Mouse (Mus musculus) neural tube, embryonic 15.5 days (tissue): Measurements from ENCODE around the gene Prkcb. TPM values are rescaled to one million over a fixed set of nuclear protein-coding genes. Genes with fewer than 3 reads are reported as not detected.

Experiments
- ATAC-seq: fragments of 200-750 bp; cut with Nextera tagmentation; 2 replicates; pipeline ENCODE4 v1.8.0; 2017; ENCODE audit warnings: mild to moderate bottlenecking, moderate TSS enrichment, moderate library complexity; ENCODE audit not compliant: low FRiP score
- H3K27ac ChIP-seq: fragments of 300-500 bp; sonication (generic); replicated peaks from 2 replicates; pipeline ENCODE4 v1.5.1; 2015; ENCODE audit warnings: mild to moderate bottlenecking, inconsistent platforms
- H3K27me3 ChIP-seq: fragments of 300-500 bp; sonication (generic); replicated peaks from 2 replicates; pipeline ENCODE4 v1.6.1; 2015; ENCODE audit warnings: inconsistent platforms
- H3K36me3 ChIP-seq: fragments of 300-500 bp; sonication (generic); 2 replicates; pipeline ENCODE4 v1.6.1; 2015; ENCODE audit warnings: inconsistent platforms
- H3K4me1 ChIP-seq: fragments of 300-500 bp; sonication (generic); 2 replicates; pipeline ENCODE4 v1.6.1; 2015; ENCODE audit warnings: inconsistent platforms
- H3K4me2 ChIP-seq: fragments of 300-500 bp; sonication (generic); 2 replicates; pipeline ENCODE4 v1.6.1; 2015; ENCODE audit warnings: inconsistent platforms, mild to moderate bottlenecking, moderate library complexity
- H3K4me3 ChIP-seq: fragments of 300-500 bp; sonication (generic); replicated peaks from 2 replicates; pipeline ENCODE4 v1.5.1; 2015; ENCODE audit warnings: mild to moderate bottlenecking, inconsistent platforms
- H3K9ac ChIP-seq: fragments of 300-500 bp; sonication (generic); replicated peaks from 2 replicates; pipeline ENCODE4 v1.6.1; 2015; ENCODE audit warnings: mild to moderate bottlenecking, inconsistent platforms
- H3K9me3 ChIP-seq: fragments of 300-500 bp; sonication (generic); replicated peaks from 2 replicates; pipeline ENCODE4 v1.6.1; 2016; ENCODE audit warnings: inconsistent platforms
- WGBS: fragments of 180-500 bp; shearing (Covaris S2); methylation state at CpG from one replicate; pipeline ENCODE4 v1.1.7; 2015; ENCODE audit warnings: mixed read lengths; 5-methylcytosine and 5-hydroxymethylcytosine counted together
- polyA plus RNA-seq: library from polyadenylated mRNA; unstranded; fragments of >200 nt; fragmentation: Nextera tagmentation; extraction: Ambion mirVana; gene quantifications from 2 replicates; pipeline ENCODE4 v1.2.1, GENCODE M21; 2015

Gene Prkcb
- polyA plus RNA-seq, 1 experiment from 2014 or later = 150 TPM

DNA sequence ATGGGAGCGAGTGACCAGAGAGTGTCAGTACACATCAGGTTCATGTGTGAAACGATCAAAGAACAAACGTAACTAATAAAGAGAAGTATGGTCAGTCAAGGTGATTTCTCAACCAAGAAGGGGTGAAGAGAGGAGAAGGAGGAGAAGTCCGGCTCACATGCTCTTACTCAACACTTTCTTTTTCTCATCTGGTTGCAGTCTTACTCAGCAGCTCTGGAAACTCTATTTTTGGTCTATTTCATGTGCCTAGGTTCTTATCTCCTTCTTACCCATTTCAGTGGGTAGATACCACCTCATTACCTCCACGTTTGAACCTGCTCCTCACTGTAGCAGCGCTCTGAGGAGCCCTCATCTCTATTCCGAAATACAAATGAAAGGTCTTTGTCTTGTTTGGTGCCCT lies 31.8 kb upstream of the Prkcb start:
- Histone ChIP-seq H3K4me2 (no peak overlapping the region), H3K4me1 (no peaks in the 10 kb centered on the region), H3K9me3 (no peaks in the 10 kb centered on the region), H3K27ac (no peak overlapping the region), H3K36me3 (no peaks in the 10 kb centered on the region), H3K9ac (no peak overlapping the region), H3K4me3 (no peak overlapping the region), H3K27me3 (no peaks in the 10 kb centered on the region)
- ATAC-seq = no peak
- 85% methylated on average over 7 of the region's 7 CpGs for WGBS

DNA sequence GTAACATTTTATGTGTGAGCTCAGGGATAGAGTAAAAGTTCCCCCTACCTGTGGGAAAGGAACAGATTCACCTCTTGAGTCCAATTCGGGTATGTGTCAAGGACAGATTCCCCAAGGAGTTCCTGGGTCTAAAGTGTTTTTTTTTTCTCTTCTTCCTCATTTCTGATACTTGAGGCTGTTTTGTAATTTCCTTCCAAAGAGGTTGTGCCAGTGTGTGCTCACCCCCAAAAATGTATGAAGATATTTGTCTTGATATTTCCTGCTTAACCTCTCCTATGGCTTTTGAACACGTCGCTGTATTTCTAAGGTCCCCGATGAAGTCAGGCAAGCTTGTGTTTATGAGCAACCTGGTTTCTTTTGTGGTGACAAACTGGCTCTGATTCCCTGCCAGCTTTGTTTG lies 30.0 kb upstream of the Prkcb start:
- H3K4me2 ChIP-seq = no peak overlapping the region
- 87% methylated on average over 4 of the region's 4 CpGs for WGBS

DNA sequence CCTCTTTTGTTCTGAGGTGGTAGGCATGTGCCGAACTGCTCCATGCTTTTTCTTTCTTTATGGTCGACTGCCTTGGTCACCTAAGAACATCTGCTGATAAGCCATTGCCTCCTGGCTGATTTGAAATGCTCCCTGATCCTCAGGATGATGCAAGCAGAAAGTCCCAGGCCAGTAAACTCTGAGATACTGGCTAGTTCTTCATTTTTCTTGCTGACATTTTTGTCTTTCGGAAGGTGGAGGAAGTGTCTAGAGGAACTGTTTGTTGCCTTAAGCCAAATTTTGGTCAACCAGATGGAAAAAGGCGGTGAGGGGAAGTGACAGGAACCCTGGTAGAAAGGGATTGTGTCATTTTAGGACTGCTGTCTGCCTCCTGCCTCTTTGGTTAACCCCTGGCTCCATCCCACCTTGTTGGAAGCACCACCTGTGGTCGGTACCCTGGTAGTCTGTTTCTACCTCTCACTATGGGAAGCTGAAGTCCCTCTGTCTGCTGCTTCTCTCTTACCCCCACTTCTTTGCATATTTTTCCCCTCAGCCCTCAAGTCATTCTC lies 28.4 kb upstream of the Prkcb start:
- Histone ChIP-seq H3K9me3 (no peaks in the 10 kb centered on the region), H3K27ac (no peak overlapping the region)

More for the DNA sequence above, 30.0 kb upstream of the Prkcb start:
- Histone ChIP-seq H3K27ac (no peak overlapping the region), H3K4me3 (no peak overlapping the region), H3K27me3 (no peaks in the 10 kb centered on the region), H3K9ac (no peak overlapping the region), H3K36me3 (no peaks in the 10 kb centered on the region), H3K9me3 (no peaks in the 10 kb centered on the region), H3K4me1 (no peaks in the 10 kb centered on the region)
- no peak for ATAC-seq

DNA sequence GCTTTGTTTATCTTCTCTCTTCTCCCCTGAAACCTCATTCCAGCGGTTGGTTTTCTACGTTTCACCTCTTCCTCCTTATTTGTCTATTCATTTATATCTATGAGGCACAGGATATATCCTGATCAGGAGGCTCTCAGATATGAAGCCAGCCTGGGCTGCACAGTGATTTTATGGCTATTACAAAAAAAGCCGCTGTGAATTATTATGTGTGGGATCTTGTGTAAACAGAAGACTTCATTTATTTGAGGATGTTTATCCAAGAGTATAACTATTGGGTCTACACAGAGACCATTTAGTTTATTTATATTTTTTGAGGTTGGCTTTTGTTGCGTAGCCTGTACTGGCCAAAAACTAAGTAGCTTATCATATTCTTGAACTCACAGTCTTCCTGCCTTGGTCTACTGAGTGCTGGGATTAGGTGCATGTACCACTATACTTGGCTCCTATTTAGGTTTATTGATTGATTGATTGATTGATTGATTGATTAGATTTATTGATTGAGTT lies 19.5 kb upstream of the Prkcb start:
- no peak for ATAC-seq
- Histone ChIP-seq H3K9ac (no peak overlapping the region), H3K4me3 (no peak overlapping the region), H3K27me3 (no peaks in the 10 kb centered on the region), H3K4me1 (no peaks in the 10 kb centered on the region), H3K27ac (no peak overlapping the region), H3K36me3 (no peaks in the 10 kb centered on the region), H3K9me3 (no peaks in the 10 kb centered on the region), H3K4me2 (no peak overlapping the region)
- 86% methylated on average over 4 of the region's 4 CpGs for WGBS

More for the DNA sequence above, 28.4 kb upstream of the Prkcb start:
- no peak for ATAC-seq
- WGBS = 88% methylated on average over 5 of the region's 5 CpGs
- H3K4me2 ChIP-seq = no peak overlapping the region
- no peak overlapping the region for H3K9ac ChIP-seq
- H3K36me3 ChIP-seq = no peaks in the 10 kb centered on the region
- no peaks in the 10 kb centered on the region for H3K4me1 ChIP-seq
- no peaks in the 10 kb centered on the region for H3K27me3 ChIP-seq
- H3K4me3 ChIP-seq = no peak overlapping the region

DNA sequence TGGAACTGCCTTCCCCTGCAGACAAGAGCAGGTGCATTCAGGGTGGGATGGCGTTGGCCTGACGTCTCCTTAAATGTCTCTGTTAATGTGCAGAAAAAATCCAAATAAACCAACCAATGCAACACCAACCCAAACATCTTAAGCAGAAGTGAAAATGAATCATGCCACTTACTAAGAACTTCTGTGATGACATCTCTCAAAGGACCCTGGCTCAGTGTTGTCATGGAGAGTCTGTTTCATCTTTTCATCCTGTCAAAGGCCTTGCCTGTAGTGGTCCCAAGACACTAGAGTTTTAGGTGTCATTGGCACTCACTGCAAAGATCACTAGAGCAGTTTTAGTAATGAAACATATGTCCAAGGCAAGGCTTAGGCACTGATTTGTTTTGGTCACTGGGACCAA lies 16.2 kb upstream of the Prkcb start:
- H3K27me3 ChIP-seq = no peaks in the 10 kb centered on the region
- no peaks in the 10 kb centered on the region for H3K9me3 ChIP-seq
- no peaks in the 10 kb centered on the region for H3K36me3 ChIP-seq
- no peak overlapping the region for H3K4me2 ChIP-seq
- no peak for ATAC-seq
- no peak overlapping the region for H3K9ac ChIP-seq
- no peak overlapping the region for H3K27ac ChIP-seq
- H3K4me1 ChIP-seq = no peaks in the 10 kb centered on the region
- 93% methylated on average over 2 of the region's 2 CpGs for WGBS
- H3K4me3 ChIP-seq = no peak overlapping the region

DNA sequence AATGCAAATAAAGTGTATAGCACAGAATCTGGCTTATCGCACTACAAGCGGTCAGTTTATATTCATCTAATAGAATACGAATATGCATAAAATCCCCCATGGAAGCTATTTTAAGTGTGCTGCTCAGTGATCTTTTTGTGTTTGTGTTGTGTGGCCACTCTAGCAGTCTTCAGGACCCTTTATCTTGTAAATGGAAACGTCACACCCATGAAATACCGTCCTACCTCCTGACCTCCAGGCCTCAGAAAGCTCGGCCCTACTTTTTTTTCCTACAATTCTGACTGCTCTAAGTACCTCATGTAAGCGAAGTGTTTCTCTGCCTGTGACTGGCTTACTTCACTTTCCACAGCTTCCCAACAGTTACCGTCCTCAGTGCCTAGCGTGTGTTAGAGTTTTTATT lies 9.0 kb upstream of the Prkcb start:
- no peaks in the 10 kb centered on the region for H3K4me1 ChIP-seq
- 85% methylated on average over 9 of the region's 9 CpGs for WGBS
- ATAC-seq = no peak

DNA sequence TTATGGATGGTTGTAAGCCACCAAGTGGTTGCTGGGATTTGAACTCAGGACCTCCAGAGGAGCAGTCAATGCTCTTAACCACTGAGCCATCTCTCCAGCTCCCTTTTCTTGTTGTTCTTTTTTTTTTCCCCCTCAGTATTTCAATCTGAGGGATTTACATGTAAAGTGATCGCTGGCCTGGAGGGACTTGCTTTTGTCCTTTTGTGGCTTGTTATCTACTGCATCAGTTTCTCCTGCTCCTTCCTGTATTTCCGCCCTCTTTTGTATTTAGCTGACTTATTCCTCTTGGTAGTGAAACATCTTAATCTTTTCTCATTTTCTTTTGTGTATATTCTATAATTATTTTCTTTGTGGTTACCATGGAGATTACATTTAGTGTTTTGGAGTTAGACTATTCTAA lies 8.2 kb upstream of the Prkcb start:
- Histone ChIP-seq H3K27me3 (no peaks in the 10 kb centered on the region), H3K9me3 (no peaks in the 10 kb centered on the region), H3K4me1 (no peaks in the 10 kb centered on the region), H3K4me3 (no peak overlapping the region), H3K36me3 (no peaks in the 10 kb centered on the region), H3K4me2 (no peak overlapping the region), H3K9ac (no peak overlapping the region), H3K27ac (no peak overlapping the region)
- no peak for ATAC-seq
- WGBS = 76% methylated on average over 2 of the region's 2 CpGs

More for the DNA sequence above, 9.0 kb upstream of the Prkcb start:
- Histone ChIP-seq H3K36me3 (no peaks in the 10 kb centered on the region), H3K9me3 (no peaks in the 10 kb centered on the region), H3K9ac (no peak overlapping the region), H3K4me2 (no peak overlapping the region), H3K27ac (no peak overlapping the region), H3K4me3 (no peak overlapping the region), H3K27me3 (no peaks in the 10 kb centered on the region)

DNA sequence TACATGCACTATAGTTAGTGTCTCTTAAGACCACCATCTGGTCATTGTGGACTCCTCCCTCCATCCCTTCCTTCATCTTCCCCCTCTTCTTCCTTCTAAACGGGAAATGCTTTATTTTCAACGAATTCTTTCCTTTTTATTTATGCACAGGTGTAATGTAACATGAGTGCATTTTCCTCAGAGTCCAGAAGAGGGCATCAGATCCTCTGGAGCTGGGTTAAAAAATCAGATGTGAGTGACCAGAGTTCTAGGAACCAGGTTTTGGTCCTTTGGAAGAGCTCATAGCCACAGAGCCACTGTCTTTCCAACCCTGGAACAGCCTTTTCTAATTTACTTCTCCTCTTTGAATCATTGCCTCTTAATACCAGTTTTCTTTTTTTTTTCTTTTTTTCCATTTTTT lies 6.0 kb upstream of the Prkcb start:
- no peaks in the 10 kb centered on the region for H3K4me1 ChIP-seq
- H3K9me3 ChIP-seq = no peaks in the 10 kb centered on the region
- no peaks in the 10 kb centered on the region for H3K36me3 ChIP-seq
- H3K9ac ChIP-seq = no peak overlapping the region
- no peak overlapping the region for H3K4me3 ChIP-seq
- WGBS = 86% methylated on average over 2 of the region's 2 CpGs
- no peak overlapping the region for H3K27ac ChIP-seq
- no peak overlapping the region for H3K4me2 ChIP-seq
- no peaks in the 10 kb centered on the region for H3K27me3 ChIP-seq
- ATAC-seq = no peak

DNA sequence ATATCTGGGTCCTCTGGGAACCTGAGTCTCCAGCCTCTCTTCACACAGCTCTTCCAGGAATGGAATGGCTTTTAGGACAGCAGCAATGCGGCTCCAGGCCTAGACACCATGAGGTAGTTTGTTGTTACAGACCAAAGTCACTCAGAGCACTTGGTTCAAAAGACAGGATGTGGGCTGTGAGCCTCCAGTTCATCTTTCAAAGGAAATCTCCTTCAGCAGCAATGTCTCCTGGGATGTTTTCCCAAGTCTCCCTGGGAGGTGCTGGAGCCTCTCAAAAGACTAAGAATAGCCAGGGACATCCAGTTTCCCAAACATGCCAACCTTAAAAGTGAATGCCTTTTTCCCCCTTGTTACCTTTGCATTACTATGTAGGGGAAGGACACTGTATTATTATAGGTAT lies 1.3 kb upstream of the Prkcb start:
- Histone ChIP-seq H3K9ac (no peak overlapping the region), H3K36me3 (no peaks in the 10 kb centered on the region), H3K9me3 (no peaks in the 10 kb centered on the region), H3K4me3 (no peak overlapping the region), H3K4me1 (peaks cover 34% of the 10 kb centered on the region), H3K27me3 (no peaks in the 10 kb centered on the region), H3K4me2 (no peak overlapping the region), H3K27ac (no peak overlapping the region)
- no peak for ATAC-seq
- 68% methylated on average over 1 of the region's 1 CpGs for WGBS

DNA sequence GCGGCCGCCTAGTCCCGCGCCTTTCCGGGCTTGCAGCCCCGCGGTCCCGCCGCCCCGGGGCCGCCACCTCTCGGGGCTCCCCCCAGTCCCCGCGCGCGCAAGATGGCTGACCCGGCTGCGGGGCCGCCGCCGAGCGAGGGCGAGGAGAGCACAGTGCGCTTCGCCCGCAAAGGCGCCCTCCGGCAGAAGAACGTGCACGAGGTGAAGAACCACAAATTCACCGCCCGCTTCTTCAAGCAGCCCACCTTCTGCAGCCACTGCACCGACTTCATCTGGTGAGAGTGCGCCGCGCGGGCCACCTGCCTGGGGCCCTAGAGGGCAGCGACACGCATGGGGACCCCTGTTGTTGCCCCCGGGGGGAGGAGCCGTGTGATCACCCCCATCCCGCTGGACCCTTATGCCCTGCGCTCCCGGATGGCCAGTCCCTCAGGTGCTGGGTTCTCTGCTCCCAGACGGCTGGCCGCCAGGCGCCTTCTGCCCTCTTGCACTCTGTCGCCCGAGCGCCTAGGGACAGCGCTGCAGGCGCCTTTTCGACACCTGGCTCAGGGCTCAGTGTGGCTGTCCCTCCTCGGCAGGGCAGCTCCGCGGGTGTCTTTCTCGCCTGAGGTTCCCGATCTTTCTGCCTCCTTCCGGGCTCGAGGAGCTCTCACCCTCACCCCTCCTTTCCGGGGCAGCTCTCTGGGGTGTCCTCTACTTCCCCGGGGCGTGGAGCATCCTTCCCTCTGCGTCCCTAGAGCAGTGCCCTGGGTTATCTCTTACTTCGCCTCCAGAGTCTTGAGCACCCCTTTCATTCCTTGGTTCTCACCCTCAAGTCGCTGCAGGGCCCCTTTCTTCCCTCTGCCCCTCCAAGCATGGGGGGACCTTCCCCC lies 926 bp downstream of the Prkcb start:
- no peaks in the 10 kb centered on the region for H3K9me3 ChIP-seq
- 1% methylated on average over 58 of the region's 66 CpGs for WGBS
- peak overlapping the region; percentile 73 for H3K4me3 ChIP-seq
- H3K9ac ChIP-seq = peak overlapping the region; percentile 78
- peak overlapping the region; percentile 79 for H3K27ac ChIP-seq
- peak; percentile 78 for ATAC-seq
- H3K36me3 ChIP-seq = no peaks in the 10 kb centered on the region
- H3K4me2 ChIP-seq = peak overlapping the region; percentile 89
- no peaks in the 10 kb centered on the region for H3K27me3 ChIP-seq
- H3K4me1 ChIP-seq = peaks cover 39% of the 10 kb centered on the region

DNA sequence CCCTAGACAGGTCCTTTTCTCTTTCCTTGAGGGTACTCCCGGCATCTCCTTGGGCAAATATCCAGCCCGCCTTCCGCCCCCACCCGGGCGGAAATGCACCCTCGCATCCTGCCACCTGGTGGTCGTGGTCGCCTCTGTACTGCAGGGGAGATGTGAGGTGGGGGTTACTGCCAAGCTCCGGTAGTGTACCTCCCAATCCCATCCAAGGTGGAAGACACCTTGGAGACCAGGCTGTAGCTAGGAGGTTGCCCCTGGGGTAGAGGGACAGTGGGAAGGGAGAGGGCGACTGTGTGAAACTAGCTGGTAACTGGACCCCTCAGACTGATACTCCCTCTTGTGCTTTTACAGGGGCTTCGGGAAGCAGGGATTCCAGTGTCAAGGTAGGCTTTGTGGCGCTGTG lies 1.6 kb downstream of the Prkcb start:
- Histone ChIP-seq H3K4me2 (peak overlapping the region; percentile 89), H3K27me3 (no peaks in the 10 kb centered on the region), H3K9me3 (no peaks in the 10 kb centered on the region), H3K4me1 (peaks cover 39% of the 10 kb centered on the region), H3K27ac (no peak overlapping the region), H3K9ac (peak overlapping the region; percentile 78), H3K4me3 (peak overlapping the region; percentile 73), H3K36me3 (no peaks in the 10 kb centered on the region)
- ATAC-seq = peak; percentile 16; the same call in 1 of the 2 replicates
- WGBS = 7% methylated on average over 12 of the region's 12 CpGs

DNA sequence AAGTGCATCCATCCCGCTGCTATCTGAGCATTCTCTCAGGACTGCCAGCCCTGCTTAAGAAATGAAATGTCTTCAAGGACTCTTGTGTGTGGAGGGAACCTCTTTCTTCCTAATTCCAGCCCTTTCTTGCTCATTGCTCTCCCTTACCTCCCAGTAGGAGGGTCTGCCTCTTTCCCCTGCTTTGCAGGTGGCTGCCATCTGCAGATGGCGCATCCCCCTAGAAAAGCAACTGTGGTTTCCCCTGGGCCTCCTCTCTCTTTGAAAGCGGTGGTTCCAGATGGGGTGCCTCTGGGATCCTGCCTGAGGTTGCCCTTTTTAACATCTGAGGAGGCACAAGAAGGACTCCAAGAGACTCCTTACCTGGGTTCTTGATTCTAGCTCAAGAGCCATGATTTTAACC lies 2.2 kb downstream of the Prkcb start:
- no peak for ATAC-seq
- H3K4me3 ChIP-seq = peak overlapping the region; percentile 73
- peaks cover 39% of the 10 kb centered on the region for H3K4me1 ChIP-seq
- no peaks in the 10 kb centered on the region for H3K27me3 ChIP-seq
- 59% methylated on average over 3 of the region's 3 CpGs for WGBS
- H3K4me2 ChIP-seq = peak overlapping the region; percentile 89
- no peaks in the 10 kb centered on the region for H3K36me3 ChIP-seq
- no peak overlapping the region for H3K9ac ChIP-seq
- no peaks in the 10 kb centered on the region for H3K9me3 ChIP-seq
- no peak overlapping the region for H3K27ac ChIP-seq
